Mouse (Mus musculus) CH12.LX (cell line): ENCODE measurements around the gene Sipa1.

ENCODE experiments used
- CHD1 ChIP-seq: IDR thresholded peaks from 2 replicates; pipeline ENCODE4 v1.6.1; 2012; ENCODE audit warnings: low read depth, low read length, improper control_type of control experiment, inconsistent platforms
- CTCF ChIP-seq, 2 experiments: IDR thresholded peaks in 1 of 2; conservative IDR thresholded peaks in 1 of 2; 2 replicates each; pipeline ENCODE4 v1.5.1; 2011 to 2012; ENCODE audit warnings: low read depth in 2 of 2, low read length in 2 of 2, improper control_type of control experiment in 1 of 2, inconsistent platforms in 1 of 2, mild to moderate bottlenecking in 1 of 2, moderate library complexity in 1 of 2
- E2F4 ChIP-seq: IDR thresholded peaks from 2 replicates; pipeline ENCODE4 v1.6.1; 2011; ENCODE audit warnings: low read depth, low read length, improper control_type of control experiment; ENCODE audit not compliant: insufficient replicate concordance
- GABPA ChIP-seq: IDR thresholded peaks from 2 replicates; pipeline ENCODE4 v1.6.1; 2012; ENCODE audit warnings: low read depth, low read length, improper control_type of control experiment, inconsistent platforms; ENCODE audit not compliant: insufficient replicate concordance
- HCFC1 ChIP-seq: IDR thresholded peaks from 2 replicates; pipeline ENCODE4 v1.6.1; 2012; ENCODE audit warnings: low read depth, mild to moderate bottlenecking, inconsistent platforms, low read length, improper control_type of control experiment
- KAT2A ChIP-seq: IDR thresholded peaks from 2 replicates; pipeline ENCODE4 v1.6.1; 2012; ENCODE audit warnings: low read length, improper control_type of control experiment, inconsistent platforms; ENCODE audit not compliant: insufficient replicate concordance
- MAX ChIP-seq: IDR thresholded peaks from 2 replicates; pipeline ENCODE4 v1.6.1; 2011; ENCODE audit warnings: low read length, improper control_type of control experiment
- NRF1 ChIP-seq: IDR thresholded peaks from 2 replicates; pipeline ENCODE4 v1.6.1; 2014; ENCODE audit warnings: low read depth, mild to moderate bottlenecking, inconsistent platforms, low read length, improper control_type of control experiment, moderate library complexity
- POLR2A ChIP-seq: IDR thresholded peaks from 2 replicates; pipeline ENCODE4 v1.6.1; 2011; ENCODE audit warnings: low read depth, mild to moderate bottlenecking, improper control_type of control experiment, low read length
- TBP ChIP-seq: conservative IDR thresholded peaks from 2 replicates; pipeline ENCODE4 v1.6.1; 2011; ENCODE audit warnings: low read depth, low read length, improper control_type of control experiment
- TCF12 ChIP-seq: IDR thresholded peaks from 2 replicates; pipeline ENCODE4 v1.6.1; 2014; ENCODE audit warnings: low read depth, mild to moderate bottlenecking, inconsistent platforms, low read length, improper control_type of control experiment

- TF ChIP-seq POLR2A (no peak), TCF12 (no peak), CTCF (conservative IDR thresholded peaks at IDR 0.05 in 1 of 2, IDR thresholded peaks at IDR 0.05 in 1 of 2; ENCODE audit: low read depth in 2 of 2, low read length in 2 of 2) (no peak), CHD1 (no peak), KAT2A (no peak), E2F4 (no peak), NRF1 (no peak), GABPA (no peak), TBP (no peak), MAX (no peak), HCFC1 (no peak)
These were observed 22.9 kb upstream of the Sipa1 start for GRCm38 (mm10) chr19:5686437-5686836.
